Mouse (Mus musculus) lung, postnatal 36 days (tissue): Measurements from ENCODE around the gene Shisa2.

Experiments
- DNase-seq: peaks from one replicate; pipeline ENCODE4 v3.0.0; 2022; ENCODE audit warnings: mixed read lengths

Gene Shisa2

GRCm38 (mm10) chr14:59632067-59632466, 7.0 kb downstream of the Shisa2 start:
- DNase-seq: no peak

DNA sequence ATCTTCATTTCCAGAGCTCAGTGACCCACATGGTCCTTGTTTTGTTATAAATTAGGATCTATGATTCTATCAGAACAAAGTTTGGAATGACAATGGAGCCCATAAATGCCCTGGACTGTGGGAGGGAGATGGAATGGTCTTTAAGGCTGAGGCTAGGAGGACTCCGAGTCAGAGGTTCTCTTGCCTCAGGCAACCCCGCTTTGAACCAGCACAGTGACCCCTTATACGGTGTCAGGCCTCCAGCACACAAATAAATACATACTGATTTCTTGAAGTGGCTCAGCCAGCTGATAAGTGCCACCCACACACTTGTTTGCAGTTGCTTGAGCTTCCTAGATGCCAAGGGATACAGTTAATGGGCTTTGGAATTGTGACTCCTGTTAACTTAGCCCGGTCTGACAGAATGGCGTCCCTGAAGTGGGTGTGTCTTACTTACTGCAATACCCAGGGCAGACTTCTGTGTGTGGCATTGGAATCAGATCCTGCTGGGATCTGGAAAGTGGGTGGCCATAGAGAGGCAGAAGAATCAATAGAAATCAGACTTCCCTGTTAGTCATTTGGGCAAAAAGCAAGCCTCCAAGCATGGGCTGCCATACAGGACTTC, 8.3 kb downstream of the Shisa2 start:
- DNase-seq: no peak

- no peak for DNase-seq
These were observed 8.9 kb downstream of the Shisa2 start for GRCm38 (mm10) chr14:59633988-59634387.

DNA sequence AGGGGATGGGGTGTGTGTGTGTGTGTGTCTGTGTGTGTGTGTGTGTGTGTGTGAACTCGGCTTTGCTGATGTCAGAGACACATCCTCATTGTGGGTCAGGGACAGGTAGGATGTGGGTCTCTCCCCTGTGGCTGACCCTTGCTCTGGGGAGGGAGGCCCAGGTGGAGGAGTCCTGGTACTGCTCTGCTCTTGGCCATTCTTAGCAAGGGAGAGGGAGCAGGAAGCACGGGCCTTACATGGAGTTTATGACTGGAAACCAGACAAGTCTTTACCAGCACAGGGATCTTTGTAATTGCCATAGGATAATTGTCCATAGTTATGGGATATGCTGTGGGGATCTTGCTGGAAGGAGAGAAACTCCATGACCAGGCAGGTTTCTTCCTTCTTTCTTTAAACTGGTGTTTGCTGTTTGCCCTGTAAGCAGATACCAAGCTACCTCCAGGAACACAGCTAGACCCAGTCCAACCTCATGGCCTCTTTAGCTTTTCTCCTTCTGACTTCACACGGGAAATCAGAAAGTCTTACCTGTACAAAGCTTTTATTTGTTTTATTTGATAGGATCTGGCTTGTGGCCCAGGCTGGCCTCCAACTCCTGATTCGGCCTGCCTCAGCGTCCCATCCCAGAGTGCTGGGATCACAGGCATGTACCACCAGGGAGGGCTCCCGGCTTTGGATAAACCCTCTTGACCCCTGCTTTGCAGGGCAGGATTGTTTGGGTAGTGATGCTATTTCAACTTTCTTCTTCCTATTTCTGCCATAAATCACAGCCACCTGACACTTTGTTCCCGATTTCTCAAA, 14.0 kb downstream of the Shisa2 start:
- DNase-seq: no peak

GRCm38 (mm10) chr14:59641856-59642255, 16.7 kb downstream of the Shisa2 start:
- DNase-seq: peak; percentile 4

- peak; percentile 5 for DNase-seq
These were observed 18.5 kb downstream of the Shisa2 start for GRCm38 (mm10) chr14:59643582-59643981.

GRCm38 (mm10) chr14:59644166-59644565, 19.1 kb downstream of the Shisa2 start:
- no peak for DNase-seq

GRCm38 (mm10) chr14:59644896-59645295, 19.8 kb downstream of the Shisa2 start:
- DNase-seq: no peak

- DNase-seq: no peak
These were observed 22.0 kb downstream of the Shisa2 start for GRCm38 (mm10) chr14:59646826-59647697.

DNA sequence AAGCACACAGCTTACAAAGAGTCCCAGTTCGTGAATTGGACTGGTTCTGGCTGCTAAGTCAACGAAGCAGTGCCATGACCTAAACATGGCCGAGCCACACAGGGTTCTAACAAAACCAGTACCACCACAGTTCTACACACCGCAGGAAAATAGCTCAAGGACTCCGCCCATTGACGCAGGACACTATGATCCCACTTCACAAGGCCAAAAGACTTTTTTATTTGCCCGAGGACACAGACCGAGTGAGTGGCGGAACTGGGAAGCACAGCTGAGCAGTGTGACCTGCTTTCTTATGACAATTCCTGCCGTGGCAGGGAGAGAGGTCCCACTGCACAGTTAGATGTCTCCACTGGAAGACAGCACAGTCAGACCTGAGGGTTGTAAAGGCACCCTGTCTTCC, 23.5 kb downstream of the Shisa2 start:
- DNase-seq: no peak

GRCm38 (mm10) chr14:59649337-59649736, 24.2 kb downstream of the Shisa2 start:
- no peak for DNase-seq

DNA sequence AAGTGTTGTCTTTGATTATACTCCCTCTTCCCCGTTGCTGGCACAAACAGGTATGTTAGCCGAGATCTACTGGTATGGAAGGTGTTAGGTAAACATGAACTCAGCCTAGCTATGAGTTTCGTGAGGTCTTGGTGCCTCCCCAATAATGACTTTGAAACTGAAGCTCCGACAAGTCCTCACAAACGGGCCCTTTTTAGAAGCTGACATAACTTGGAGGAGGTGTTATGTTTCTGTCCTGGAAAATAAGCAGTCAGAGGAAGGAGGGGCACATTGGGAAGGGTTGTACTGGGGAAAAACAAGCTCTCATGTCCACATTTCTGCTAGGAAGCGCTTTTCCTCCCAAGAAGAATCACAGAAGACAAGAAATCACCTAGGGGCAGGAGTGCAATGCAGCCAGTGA, 31.5 kb downstream of the Shisa2 start:
- no peak for DNase-seq

- DNase-seq: no peak
These were observed 32.0 kb downstream of the Shisa2 start for GRCm38 (mm10) chr14:59657098-59657497.

DNA sequence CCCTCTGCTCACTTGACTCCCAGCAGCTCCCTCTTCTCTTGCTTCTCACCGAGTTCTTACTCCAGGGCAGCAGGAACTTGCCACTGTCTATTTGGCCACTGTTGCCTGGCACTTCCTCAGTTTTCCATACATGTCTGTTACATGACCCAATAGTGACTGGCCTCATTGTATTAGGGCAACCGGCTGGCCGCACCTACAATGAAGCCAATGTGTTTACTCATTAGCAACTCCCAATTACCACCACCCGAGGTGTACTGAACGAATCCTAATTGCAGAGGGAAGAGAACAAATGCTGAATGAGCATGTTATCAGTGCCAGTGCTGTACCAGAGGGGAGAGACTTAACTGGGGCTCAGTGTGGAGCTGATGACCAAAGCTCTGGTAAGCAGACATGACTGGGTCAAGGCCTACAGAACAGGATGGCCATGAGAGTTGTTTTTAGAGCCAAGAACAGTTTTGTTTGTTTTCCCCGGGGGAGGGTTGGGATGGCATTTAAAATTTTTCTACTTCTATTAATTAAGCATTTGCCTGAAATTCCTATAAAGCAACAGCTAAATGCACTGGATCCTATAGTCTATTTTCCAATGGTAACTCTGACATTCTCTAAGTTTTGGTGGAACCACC, 47.9 kb downstream of the Shisa2 start:
- no peak for DNase-seq

- no peak for DNase-seq
These were observed 49.4 kb downstream of the Shisa2 start for GRCm38 (mm10) chr14:59674556-59674955.

GRCm38 (mm10) chr14:59675330-59675729, 50.2 kb downstream of the Shisa2 start:
- DNase-seq: no peak

DNA sequence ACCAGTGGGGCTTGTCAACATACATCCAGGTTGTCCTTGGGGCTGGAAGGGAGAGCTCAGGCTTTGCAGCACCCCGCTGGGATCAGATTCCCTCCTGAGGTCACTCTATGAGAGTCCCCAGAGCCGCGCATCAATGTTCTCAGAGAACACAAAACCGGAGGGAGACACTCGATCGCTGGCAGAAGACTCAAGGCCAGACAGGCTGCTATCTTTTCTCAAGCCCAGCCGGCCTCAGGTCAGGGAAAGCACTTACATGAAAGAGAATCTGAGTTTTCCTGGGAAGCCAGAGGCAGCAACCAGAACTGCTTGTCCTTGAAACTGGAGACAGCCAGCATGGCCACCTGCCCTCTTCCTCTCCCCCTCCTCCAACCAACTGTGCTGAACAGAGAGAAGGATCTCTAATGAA, 52.5 kb downstream of the Shisa2 start:
- no peak for DNase-seq
